Mouse (Mus musculus): Measurements from ENCODE around the gene Cldnd1.

Gene Cldnd1

DNA sequence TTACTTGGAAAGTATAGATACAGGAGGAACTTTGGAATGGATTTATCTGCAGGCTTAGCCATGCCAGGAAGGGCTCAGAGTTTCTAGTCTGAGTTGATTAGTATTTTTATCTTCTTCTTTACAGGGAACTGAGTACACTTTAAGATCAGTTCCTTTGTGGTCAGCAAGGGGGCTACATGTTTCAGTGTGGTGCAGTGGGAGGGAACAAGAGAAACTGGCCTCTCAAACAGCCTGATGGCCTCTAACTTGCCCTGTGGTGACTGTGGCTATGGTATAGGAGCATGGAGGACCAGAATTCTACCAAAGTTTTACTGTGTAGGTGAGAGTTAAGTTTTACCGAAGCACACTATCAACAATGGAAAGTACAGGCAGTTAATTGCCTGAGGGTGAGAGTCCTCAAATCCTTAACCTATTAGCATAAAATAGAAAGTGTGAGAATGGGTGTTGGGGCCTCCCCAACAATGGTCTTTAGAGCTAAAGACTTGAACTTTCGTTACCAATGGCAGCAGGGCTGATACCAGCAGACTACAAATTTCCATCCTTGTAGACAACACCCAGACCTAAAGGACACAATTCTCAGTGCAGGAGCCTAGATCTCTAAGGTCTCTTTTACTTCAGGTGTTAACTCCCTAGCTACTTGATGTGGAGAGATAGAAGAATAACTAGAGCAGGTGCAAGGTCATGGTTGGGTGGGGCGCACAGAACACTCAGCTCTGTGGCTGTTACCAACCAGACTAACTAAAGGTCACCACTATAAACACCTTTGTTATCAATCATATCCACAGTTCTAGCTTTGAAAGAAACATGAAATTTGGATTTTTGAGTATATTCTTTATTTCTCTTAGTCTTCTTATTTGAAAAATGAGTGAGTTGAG is 18.9 kb upstream of the Cldnd1 start:
- no peak for DNase-seq (ENCODE audit: low spot score in 2 of 2)

DNA sequence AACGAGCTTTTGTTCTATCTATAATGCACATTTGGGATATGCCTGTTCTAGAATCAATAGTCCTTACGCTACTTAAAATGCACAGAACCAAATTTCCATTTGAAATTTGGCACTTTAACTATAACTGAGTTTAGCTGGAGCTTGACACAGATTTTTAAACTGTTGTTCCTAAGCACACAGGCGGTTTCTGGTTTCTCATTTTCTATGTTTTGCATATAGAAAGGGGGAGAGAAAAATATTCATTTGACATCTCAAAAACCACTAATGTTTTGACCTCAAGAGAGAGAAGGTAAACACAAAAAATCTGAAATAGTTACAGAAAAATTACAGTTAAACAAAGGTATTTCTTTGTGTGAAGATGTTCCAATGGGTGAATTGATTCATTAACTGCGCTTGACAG is 18.2 kb upstream of the Cldnd1 start:
- no peak for DNase-seq (ENCODE audit: low spot score in 2 of 2)

GRCm38 (mm10) chr16:58712221-58712620 is 15.5 kb upstream of the Cldnd1 start:
- no peak for DNase-seq (ENCODE audit: low spot score in 2 of 2)

- no peak for DNase-seq (ENCODE audit: low spot score in 2 of 2)
Measured at GRCm38 (mm10) chr16:58713128-58713527, 14.6 kb upstream of the Cldnd1 start.

DNA sequence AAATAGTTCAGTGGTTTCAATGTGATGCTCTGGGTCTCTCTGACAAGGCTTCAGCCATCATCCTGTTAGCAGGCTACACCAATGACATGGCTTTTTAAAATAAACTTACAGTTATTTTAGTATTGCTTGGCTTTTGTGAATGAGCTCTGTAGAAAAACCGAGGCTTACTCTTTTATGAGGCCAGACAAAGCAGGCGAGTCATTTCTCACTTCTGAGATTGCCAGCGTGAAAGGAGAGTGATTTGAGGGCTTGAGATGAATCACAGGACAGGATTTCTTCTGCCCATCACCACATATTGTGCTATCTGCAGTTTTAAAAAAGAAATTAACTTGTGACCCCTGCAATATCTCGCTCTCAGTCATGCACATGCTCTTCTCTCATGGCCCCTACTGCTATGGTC is 12.7 kb upstream of the Cldnd1 start:
- DNase-seq (ENCODE audit: low spot score in 2 of 2) = no peak

- no peak for DNase-seq (ENCODE audit: low spot score in 2 of 2)
Measured at GRCm38 (mm10) chr16:58718666-58719120, 9.0 kb upstream of the Cldnd1 start, which contains the start of gene Gpr15. Gpr15 (minus strand) TSS chr16:58719070.

GRCm38 (mm10) chr16:58722292-58722691 is 5.4 kb upstream of the Cldnd1 start:
- DNase-seq (ENCODE audit: low spot score in 2 of 2) = no peak

DNA sequence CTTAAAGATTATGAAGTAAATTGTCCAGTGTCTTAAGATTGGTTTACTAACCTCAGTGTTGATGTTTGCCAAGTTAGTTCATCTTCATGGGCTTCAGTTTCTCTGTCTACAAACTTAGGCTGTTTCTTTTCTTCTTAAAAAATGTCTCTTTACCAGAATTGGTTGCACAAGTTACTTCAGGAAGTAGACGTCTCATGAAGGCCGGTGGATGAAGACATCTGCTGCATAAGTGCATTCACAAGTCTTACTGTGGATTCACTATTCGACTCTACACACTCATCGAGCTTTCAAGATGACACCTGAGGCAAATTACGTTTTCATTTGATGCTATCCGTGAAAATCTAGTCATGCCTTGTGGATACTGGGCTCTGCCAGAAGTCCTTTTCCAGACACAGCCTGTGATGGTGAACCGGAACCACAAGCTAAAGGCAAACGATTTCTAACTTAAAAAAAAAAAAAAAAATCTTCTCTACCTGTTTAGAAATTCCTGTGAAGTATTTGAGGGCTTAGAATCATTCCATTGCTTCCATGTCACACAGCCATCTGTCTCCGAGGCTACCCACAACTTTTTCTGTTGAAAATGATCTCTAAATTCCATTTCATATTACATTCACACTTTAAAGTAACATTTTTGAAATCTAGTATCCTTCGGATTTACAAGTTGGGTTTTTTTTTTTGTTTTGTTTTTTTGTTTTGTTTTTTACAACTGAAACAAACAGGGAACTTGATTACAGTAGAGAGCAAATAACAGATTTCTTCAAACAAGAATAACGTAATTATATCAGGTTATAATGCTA is 832 bp upstream of the Cldnd1 start:
- no peak for DNase-seq (ENCODE audit: low spot score in 2 of 2)

- DNase-seq (ENCODE audit: low spot score in 2 of 2) = no peak
Measured at GRCm38 (mm10) chr16:58728176-58728671, 514 bp downstream of the Cldnd1 start.

DNA sequence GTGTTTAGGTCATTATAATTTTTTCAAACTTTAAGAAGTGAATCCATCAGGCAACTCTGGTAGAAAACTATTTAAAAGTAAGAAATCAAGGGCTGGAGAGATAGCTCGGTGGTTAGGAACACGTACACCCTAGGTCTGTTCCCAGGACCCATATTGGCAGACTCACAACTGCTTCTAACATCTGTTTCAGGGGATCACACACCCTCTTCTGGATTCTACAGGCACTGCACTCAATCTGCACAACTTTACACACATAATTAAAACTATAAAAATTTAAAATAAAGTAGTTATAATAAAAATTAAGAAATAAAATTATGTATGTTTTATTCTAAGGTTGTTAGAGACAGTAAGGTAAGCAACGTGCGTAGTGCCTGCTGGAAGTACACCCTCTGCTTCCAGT is 10.5 kb downstream of the Cldnd1 start:
- DNase-seq (ENCODE audit: low spot score in 2 of 2) = no peak

DNA sequence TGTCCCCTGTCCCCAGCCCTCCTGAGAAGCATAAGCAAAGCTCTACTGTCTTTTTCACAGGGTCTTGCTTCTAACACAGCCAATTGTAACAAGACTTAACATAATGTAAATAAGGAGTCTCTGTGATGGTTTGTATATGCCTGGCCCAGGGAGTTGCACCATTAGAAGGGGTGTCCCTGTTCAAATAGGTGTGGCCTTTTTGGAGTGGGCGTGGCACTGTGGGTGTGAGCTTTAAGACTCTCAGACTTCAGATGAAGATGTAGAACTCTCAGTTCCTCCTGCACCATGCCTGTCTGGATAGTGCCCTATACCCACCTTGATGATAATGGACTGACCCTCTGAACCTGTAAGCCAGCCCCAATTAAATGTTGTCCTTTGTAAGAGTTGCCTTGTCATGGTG is 11.1 kb downstream of the Cldnd1 start:
- DNase-seq (ENCODE audit: low spot score in 2 of 2) = no peak

- no peak for DNase-seq (ENCODE audit: low spot score in 2 of 2)
Measured at GRCm38 (mm10) chr16:58740751-58741150, 13.0 kb downstream of the Cldnd1 start.

- DNase-seq (ENCODE audit: low spot score in 2 of 2) = no peak
Measured at GRCm38 (mm10) chr16:58746715-58747114, 19.0 kb downstream of the Cldnd1 start.

DNA sequence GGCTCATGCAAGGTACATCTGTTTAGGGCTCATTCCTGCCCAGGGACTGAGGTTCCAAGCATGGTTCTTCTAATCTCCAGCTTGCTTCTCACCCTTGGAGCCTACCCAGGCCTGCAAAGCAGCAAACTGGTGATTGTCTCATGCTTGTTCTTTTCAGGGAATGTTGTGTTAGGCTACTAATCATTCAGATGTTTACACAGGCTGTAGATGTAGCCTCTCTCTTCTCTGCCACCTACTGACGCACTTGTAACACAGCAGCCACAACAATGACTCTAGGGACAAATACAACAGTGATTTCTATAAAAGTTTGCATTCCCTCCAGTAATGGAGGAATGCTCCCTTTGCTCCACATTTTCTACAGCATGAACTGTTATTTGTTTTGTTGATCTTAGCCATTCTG is 23.6 kb downstream of the Cldnd1 start:
- DNase-seq (ENCODE audit: low spot score in 2 of 2) = no peak

GRCm38 (mm10) chr16:58756191-58756590 is 28.5 kb downstream of the Cldnd1 start:
- DNase-seq (ENCODE audit: low spot score in 2 of 2) = no peak

DNA sequence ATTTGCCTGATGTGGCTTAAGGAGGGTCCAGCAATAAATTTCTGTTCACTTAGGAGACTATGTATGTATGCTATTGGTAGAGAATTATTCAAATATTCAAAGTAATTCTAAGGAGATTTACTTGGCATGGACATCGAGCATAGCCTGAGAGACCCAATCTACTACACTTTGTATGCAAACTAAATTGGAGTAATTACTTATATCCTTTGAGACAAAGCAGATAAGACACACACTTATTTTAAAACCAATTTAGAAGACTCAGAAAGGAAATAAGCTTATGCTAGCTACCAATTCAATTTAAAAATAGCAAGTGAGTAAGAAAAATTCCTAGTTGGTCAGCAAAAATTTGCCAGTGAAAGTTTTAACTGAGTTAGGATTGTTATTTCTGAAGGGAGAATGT is 35.4 kb downstream of the Cldnd1 start, which contains the start of gene Olfr172:
Gene Olfr172, minus strand, starts transcription at position 101 of the 400 bp plus-strand sequence.
- DNase-seq (ENCODE audit: low spot score in 2 of 2) = no peak

All from frontal cortex, postnatal 25 days (tissue).